ENCODE assay signal across 8 mouse cellular contexts in the genomic region with DNA sequence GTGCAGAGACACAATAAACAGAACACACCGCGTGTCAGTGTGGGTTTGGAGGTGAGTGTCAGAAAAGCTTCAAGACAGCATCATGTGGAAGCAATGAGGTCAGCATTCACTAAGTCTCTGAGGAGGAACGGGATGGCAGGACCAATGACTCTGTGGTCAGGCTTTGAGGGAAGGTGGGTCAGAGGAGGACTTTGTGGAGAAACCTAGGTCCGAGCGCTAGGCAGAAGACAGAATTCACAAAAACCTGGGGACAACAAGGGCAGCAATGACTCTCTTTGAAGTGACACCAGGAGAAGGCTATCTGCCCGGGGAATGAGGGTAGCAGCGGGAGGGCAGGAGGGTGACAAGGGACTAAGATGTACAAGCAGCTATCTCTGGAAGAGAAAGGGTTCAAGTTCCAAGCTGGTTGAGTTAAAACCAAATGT. TPM values are rescaled to one million over a fixed set of nuclear protein-coding genes. Genes with fewer than 3 reads are reported as not detected.
A peak's percentile ranks its signal among the peaks of the same experiment; 100 is the strongest.
DNase-seq lines count a peak whose midpoint lies in the region; ATAC-seq lines count a peak whose summit lies in the region.

No protein-coding gene starts in this region.

- DNase-seq in right cerebral cortex, adult 18-20 months: peak; percentile 34
- no peak for DNase-seq in right cerebral cortex, postnatal 36 days (ENCODE audit: low spot score in 2 of 2)
- peak; percentile 21 to 35 for DNase-seq in kidney, postnatal 25 days
- no peak for DNase-seq in thymus, adult 18-20 months
- no peak for DNase-seq in retina, embryonic 14.5 days (ENCODE audit: low spot score)
- no peak for DNase-seq in cerebellum, adult 9-10 months

- H3K4me3 ChIP-seq in forebrain, embryonic 13.5 days: peak overlapping the region; percentile 67
- H3K4me3 ChIP-seq in stomach, embryonic 16.5 days (replicated peaks; ENCODE audit: low read length): peak overlapping the region; percentile 50

- no peaks in the 10 kb centered on the region for H3K9me3 ChIP-seq in forebrain, embryonic 13.5 days (replicated peaks)
- H3K9me3 ChIP-seq in stomach, embryonic 16.5 days (replicated peaks; ENCODE audit: control insufficient read depth, low read length): no peaks in the 10 kb centered on the region

- peak overlapping the region; percentile 83 for H3K9ac ChIP-seq in forebrain, embryonic 13.5 days
- H3K9ac ChIP-seq in stomach, embryonic 16.5 days (ENCODE audit: low read length): peak overlapping the region; percentile 60

- no peaks in the 10 kb centered on the region for H3K27me3 ChIP-seq in forebrain, embryonic 13.5 days
- H3K27me3 ChIP-seq in stomach, embryonic 16.5 days (ENCODE audit: control insufficient read depth, insufficient read depth, low read length): peaks cover 14% of the 10 kb centered on the region; the same call in 1 of the 2 replicates

- ATAC-seq in forebrain, embryonic 13.5 days: peak; percentile 16
- ATAC-seq in stomach, embryonic 16.5 days (ENCODE audit: insufficient read depth, low FRiP score): peak; percentile 13; the same call in 1 of the 2 replicates

- peak overlapping the region; percentile 81 for H3K4me2 ChIP-seq in forebrain, embryonic 13.5 days
- peak overlapping the region; percentile 81 for H3K4me2 ChIP-seq in stomach, embryonic 16.5 days (ENCODE audit: low read depth, low read length)

- WGBS in forebrain, embryonic 13.5 days: under 1% methylated on average over 7 of the region's 7 CpGs
- 2% methylated on average over 7 of the region's 7 CpGs for WGBS in stomach, embryonic 16.5 days

- H3K27ac ChIP-seq in forebrain, embryonic 13.5 days: peak overlapping the region; percentile 89
- H3K27ac ChIP-seq in stomach, embryonic 16.5 days (ENCODE audit: low read length): no peak overlapping the region

- H3K36me3 ChIP-seq in forebrain, embryonic 13.5 days (ENCODE audit: poor library complexity, severe bottlenecking): no peaks in the 10 kb centered on the region
- no peaks in the 10 kb centered on the region for H3K36me3 ChIP-seq in stomach, embryonic 16.5 days (ENCODE audit: control insufficient read depth, insufficient read depth, low read length)

- H3K4me1 ChIP-seq in forebrain, embryonic 13.5 days: peaks cover 20% of the 10 kb centered on the region
- no peaks in the 10 kb centered on the region for H3K4me1 ChIP-seq in stomach, embryonic 16.5 days (ENCODE audit: control insufficient read depth, insufficient read depth, low read length)

RNA-seq across cellular contexts. Expression of gene Fut9, which starts 1.0 kb away (rescaled TPM):
- 11.6 and 15.7 TPM in 2 replicates for polyA plus RNA-seq in forebrain, embryonic 13.5 days (2015; fragmentation: Nextera tagmentation; extraction: Ambion mirVana)
- polyA plus RNA-seq in stomach, embryonic 16.5 days (2015; fragmentation: Nextera tagmentation; extraction: Ambion mirVana): 2.0 TPM in 2 replicates

Comparison
In these comparisons a context has a peak if more than half of its experiments do, and no peak if none do; other contexts are left out.
1. DNase-seq: peak in right cerebral cortex, adult 18-20 months (single experiment) and kidney, postnatal 25 days (2 of 2); none in right cerebral cortex, postnatal 36 days (0 of 2), thymus, adult 18-20 months (0 of 2), retina, embryonic 14.5 days (single experiment) and cerebellum, adult 9-10 months (single experiment).